Mouse (Mus musculus): ENCODE measurements around the gene Btd.

DNA sequence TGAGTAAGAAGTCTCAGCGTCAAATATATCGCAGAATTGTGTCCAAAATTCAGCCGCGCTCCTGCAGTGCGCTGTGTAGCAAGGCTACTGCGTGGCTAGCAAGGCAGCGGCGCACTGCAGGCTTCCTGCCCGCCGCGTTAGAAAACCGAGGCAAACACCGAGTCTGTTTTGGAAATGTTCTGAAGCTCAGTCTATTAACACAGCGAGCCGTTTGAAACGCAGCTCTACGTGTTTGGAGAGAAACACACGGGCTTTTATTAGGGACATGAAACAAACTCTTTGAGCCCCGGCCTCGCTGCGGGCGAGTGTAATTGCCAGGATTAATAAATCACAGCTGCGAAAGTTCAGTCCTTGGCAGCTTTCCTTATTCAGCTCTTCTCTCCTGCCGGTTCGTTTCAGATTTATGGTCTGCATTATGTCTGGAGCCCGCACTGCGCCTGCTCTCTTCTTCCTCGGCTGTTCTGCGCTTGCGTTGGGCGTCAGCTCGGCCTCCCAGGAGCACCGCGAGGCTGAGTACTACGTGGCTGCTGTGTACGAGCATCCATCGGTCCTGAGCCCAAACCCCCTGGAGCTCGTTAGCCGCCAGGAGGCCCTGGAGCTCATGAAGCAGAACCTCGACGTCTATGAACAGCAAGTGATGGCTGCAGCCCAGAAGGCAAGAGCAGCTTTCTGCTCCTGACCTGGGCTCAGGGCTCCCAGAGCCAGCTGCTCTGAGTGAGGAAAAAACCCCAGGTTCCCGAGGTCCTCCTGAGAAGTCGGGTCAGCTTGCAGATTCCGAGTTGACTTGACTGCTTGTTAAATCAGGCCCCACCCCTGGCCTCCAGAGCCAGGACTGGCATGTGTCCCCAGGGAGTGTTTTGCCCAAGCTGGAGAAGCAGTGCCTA is 21.1 kb downstream of the Btd start:
- TF ChIP-seq POLR2A (IDR thresholded peaks at IDR 0.05; ENCODE audit: low read depth, low read length) (no peak; the same call in 1 of the 2 replicates), CTCF (IDR thresholded peaks at IDR 0.05; ENCODE audit: extremely low read depth, insufficient read length, insufficient replicate concordance, low read depth, low read length) (no peak)
